Mouse (Mus musculus) embryonic facial prominence, embryonic 12.5 days (tissue): ENCODE measurements around the gene 2700081O15Rik. TPM values are rescaled to one million over a fixed set of nuclear protein-coding genes. Genes with fewer than 3 reads are reported as not detected.

Experiments used
- ATAC-seq: fragments of 200-750 bp; cut with Nextera tagmentation; 2 replicates; pipeline ENCODE4 v1.8.0; 2017; ENCODE audit not compliant: insufficient number of reproducible peaks, insufficient read depth, low FRiP score, low TSS enrichment
- H3K27ac ChIP-seq: fragments of 300-500 bp; sonication (generic); 2 replicates; pipeline ENCODE4 v1.5.1; 2016; ENCODE audit warnings: mild to moderate bottlenecking
- H3K27me3 ChIP-seq: fragments of 300-500 bp; sonication (generic); 2 replicates; pipeline ENCODE4 v1.6.1; 2016; ENCODE audit warnings: mild to moderate bottlenecking, moderate library complexity
- H3K36me3 ChIP-seq: fragments of 300-500 bp; sonication (generic); 2 replicates; pipeline ENCODE4 v1.6.1; 2016; ENCODE audit warnings: mild to moderate bottlenecking
- H3K4me1 ChIP-seq: fragments of 300-500 bp; sonication (generic); 2 replicates; pipeline ENCODE4 v1.6.1; 2016
- H3K4me2 ChIP-seq: fragments of 300-500 bp; sonication (generic); replicated peaks from 2 replicates; pipeline ENCODE4 v1.6.1; 2016; ENCODE audit warnings: mild to moderate bottlenecking, moderate library complexity
- H3K4me3 ChIP-seq: fragments of 300-500 bp; sonication (generic); 2 replicates; pipeline ENCODE4 v1.5.1; 2016; ENCODE audit warnings: mild to moderate bottlenecking
- H3K9ac ChIP-seq: fragments of 300-500 bp; sonication (generic); 2 replicates; pipeline ENCODE4 v1.6.1; 2016; ENCODE audit warnings: mild to moderate bottlenecking, moderate library complexity
- H3K9me3 ChIP-seq: fragments of 300-500 bp; sonication (generic); 2 replicates; pipeline ENCODE4 v1.6.1; 2016; ENCODE audit warnings: mild to moderate bottlenecking, moderate library complexity
- WGBS: fragments of 180-500 bp; shearing (Covaris S2); methylation state at CpG from one replicate; pipeline ENCODE4 v1.1.7; 2016; 5-methylcytosine and 5-hydroxymethylcytosine counted together
- microRNA-seq: library from miRNA; unstranded; fragments of <30 nt; microRNA quantifications from one replicate; pipeline ENCODE4, GENCODE M21; 2017
- polyA plus RNA-seq: library from polyadenylated mRNA; unstranded; fragments of >200 nt; fragmentation: Nextera tagmentation; extraction: Ambion mirVana; gene quantifications from 2 replicates; pipeline ENCODE4 v1.2.1, GENCODE M21; 2016

The 2700081O15Rik gene
- polyA plus RNA-seq, 1 experiment from 2014 or later: 12.5 TPM

DNA sequence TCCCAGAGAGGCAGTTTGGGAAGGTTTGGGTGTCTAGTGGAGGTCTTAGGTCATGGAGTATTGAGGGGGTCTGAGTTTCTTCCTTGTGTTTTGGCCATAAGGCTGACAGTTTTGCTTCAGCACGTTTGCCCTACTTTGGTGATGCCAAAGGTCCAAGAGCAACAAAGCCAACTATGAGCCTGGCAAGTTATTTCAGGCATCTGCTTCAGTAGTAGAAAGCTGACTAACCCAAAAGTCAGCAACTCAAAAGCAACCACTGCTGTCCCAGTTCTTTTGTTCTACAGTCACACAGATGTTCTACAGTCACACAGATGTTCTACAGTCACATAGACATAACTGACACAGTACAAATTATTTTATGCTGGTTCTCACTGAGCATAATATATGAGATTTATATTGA lies 28.2 kb downstream of the 2700081O15Rik start:
- Histone ChIP-seq H3K4me2 (no peak overlapping the region), H3K27me3 (no peaks in the 10 kb centered on the region), H3K4me3 (no peak overlapping the region), H3K9me3 (no peaks in the 10 kb centered on the region), H3K27ac (no peak overlapping the region), H3K4me1 (no peaks in the 10 kb centered on the region), H3K9ac (no peak overlapping the region), H3K36me3 (no peaks in the 10 kb centered on the region; the same call in none of the 2 replicates)
- WGBS: 82% methylated on average over 1 of the region's 1 CpGs
- no peak for ATAC-seq

DNA sequence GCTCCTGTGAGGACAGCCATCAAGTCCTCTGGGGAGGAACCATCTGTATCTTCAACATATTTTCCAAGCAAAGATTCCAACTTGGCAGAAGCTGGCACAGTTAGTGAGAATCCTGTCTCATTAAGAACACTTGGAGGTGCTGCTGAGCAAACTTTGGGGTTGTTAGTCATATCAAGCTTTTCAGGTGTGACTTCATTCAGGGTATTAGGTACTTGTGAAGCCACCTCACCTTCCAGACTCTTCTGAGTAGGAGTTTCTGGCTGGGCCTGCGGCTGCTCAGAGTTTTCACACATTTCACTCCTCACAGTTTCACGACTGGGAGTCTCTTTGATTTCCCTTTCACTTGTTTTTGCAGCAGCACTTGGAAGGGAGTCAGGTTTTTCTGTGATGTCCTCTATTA lies 39.4 kb downstream of the 2700081O15Rik start:
- no peak for ATAC-seq

DNA sequence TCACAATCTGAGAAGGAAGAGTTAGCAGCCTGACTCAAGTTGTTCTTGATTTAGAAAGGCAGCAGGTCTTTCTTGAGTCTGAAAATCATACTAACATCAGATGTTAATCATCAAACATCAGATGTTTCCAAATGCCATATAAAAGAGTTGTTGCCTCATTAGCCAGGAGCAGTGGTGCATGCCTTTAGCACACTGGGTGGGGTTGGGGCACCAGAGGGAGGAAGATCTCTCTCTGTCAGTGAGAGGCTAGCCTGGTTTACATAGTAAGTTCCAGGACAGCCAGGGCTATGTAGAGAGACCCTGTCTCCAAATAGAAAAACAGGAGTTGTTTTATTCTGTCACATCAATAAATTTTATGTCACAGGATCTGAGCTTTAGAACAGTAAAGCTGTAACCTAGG lies 41.5 kb downstream of the 2700081O15Rik start:
- Histone ChIP-seq H3K27me3 (no peaks in the 10 kb centered on the region), H3K4me2 (no peak overlapping the region), H3K27ac (no peak overlapping the region), H3K9me3 (no peaks in the 10 kb centered on the region), H3K4me3 (no peak overlapping the region), H3K36me3 (0 out of 2 replicates have a peak, but pooled peaks cover 2% of the 10 kb centered on the region), H3K4me1 (no peaks in the 10 kb centered on the region), H3K9ac (no peak overlapping the region)
- ATAC-seq: no peak

More for the DNA sequence above, 39.4 kb downstream of the 2700081O15Rik start:
- Histone ChIP-seq H3K4me3 (no peak overlapping the region), H3K4me2 (no peak overlapping the region), H3K27me3 (no peaks in the 10 kb centered on the region), H3K9me3 (no peaks in the 10 kb centered on the region), H3K36me3 (0 out of 2 replicates have a peak, but pooled peaks cover 2% of the 10 kb centered on the region), H3K4me1 (no peaks in the 10 kb centered on the region), H3K9ac (no peak overlapping the region), H3K27ac (no peak overlapping the region)
- WGBS: 81% methylated on average over 2 of the region's 2 CpGs

DNA sequence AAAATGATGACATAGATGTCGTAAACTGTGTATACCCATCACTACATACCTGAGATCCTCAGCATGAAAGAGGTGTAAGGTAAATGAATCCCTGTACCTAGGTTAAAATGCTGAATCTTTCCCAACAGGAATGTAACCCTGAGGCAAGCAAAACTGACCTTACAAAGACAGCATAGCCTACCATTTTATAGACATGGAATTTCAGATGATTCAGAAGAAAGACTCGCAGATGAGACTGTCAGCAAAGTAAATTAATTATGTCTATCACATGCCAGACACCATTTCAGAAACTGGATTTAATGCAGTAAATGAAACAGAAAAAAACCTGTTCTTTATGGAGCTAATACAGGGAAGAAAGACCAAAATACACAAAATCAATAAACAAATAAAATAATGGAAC lies 41.9 kb downstream of the 2700081O15Rik start:
- H3K9me3 ChIP-seq: no peaks in the 10 kb centered on the region
- ATAC-seq: no peak
- WGBS: 91% methylated on average over 2 of the region's 2 CpGs

DNA sequence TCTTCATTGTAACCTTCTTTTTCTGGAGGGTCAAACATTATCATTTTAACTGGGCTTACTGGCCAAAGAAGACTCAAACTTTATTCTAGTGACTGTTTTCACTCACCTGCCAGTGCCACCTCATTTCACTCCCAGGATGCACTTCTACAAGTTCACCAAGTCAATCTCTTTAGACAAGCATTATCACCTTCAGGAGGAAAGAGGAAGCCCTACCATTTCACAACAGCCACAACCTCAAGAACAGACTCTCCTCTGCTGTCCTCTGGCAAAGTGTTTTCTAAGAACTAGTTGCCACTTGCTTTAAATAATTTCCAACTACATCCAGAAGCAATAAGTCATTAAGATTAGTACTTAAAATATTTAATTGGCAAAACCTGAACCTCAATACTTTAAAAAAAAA lies 50.5 kb downstream of the 2700081O15Rik start:
- no peaks in the 10 kb centered on the region for H3K9me3 ChIP-seq
- 0 out of 2 replicates have a peak, but pooled peaks cover 3% of the 10 kb centered on the region for H3K4me1 ChIP-seq
- H3K4me2 ChIP-seq: no peak overlapping the region
- H3K9ac ChIP-seq: no peak overlapping the region
- 0 out of 2 replicates have a peak, but pooled peaks cover 13% of the 10 kb centered on the region for H3K36me3 ChIP-seq
- H3K27me3 ChIP-seq: no peaks in the 10 kb centered on the region
- H3K27ac ChIP-seq: no peak overlapping the region
- ATAC-seq: no peak
- H3K4me3 ChIP-seq: no peak overlapping the region

More for the DNA sequence above, 41.9 kb downstream of the 2700081O15Rik start:
- Histone ChIP-seq H3K27me3 (no peaks in the 10 kb centered on the region), H3K4me2 (no peak overlapping the region), H3K27ac (no peak overlapping the region), H3K4me3 (no peak overlapping the region), H3K9ac (no peak overlapping the region), H3K36me3 (0 out of 2 replicates have a peak, but pooled peaks cover 2% of the 10 kb centered on the region), H3K4me1 (no peaks in the 10 kb centered on the region)

DNA sequence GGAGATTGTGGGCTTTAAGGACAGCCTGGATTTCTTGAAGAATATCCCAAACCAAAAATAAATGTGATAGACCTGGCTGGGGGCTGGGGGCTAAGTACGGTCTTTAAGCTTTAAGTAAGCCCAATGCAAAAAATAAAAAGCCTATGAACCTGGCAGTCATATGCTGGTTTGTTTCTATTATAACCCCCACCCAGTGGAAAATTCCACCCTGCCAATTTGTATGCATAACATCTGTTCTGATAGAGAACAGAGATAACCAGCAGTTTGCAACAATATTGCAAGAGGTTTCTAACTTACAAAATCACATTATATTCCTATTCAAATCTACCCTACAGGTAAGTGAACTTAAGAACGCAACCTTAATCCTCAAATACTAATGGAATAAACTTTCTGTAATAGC lies 53.2 kb downstream of the 2700081O15Rik start:
- Histone ChIP-seq H3K4me3 (no peak overlapping the region), H3K27ac (no peak overlapping the region), H3K9ac (no peak overlapping the region), H3K27me3 (no peaks in the 10 kb centered on the region), H3K9me3 (no peaks in the 10 kb centered on the region), H3K36me3 (0 out of 2 replicates have a peak, but pooled peaks cover 16% of the 10 kb centered on the region), H3K4me2 (no peak overlapping the region), H3K4me1 (0 out of 2 replicates have a peak, but pooled peaks cover 3% of the 10 kb centered on the region)
- WGBS: 79% methylated on average over 2 of the region's 2 CpGs
- ATAC-seq: no peak

Small RNA genes within 50 kb of the gene (microRNA-seq; reads per million reads assigned to microRNA genes)
- 2.4 reads per million, percentile 9 among the genes with 10 or more reads in this experiment for gene Mir6991

Other genes with a start within 250 kb of the 2700081O15Rik start
- gene Otub1, start 211.3 kb upstream of the 2700081O15Rik start, polyA plus RNA-seq: 234 and 242 TPM in 2 replicates
- 824 and 858 TPM in 2 replicates for gene Cox8a, start 200.0 kb upstream of the 2700081O15Rik start, polyA plus RNA-seq
- 71.8 and 72.2 TPM in 2 replicates for gene Naa40, start 176.4 kb upstream of the 2700081O15Rik start, polyA plus RNA-seq
- 40.8 and 43.5 TPM in 2 replicates for gene Rcor2, start 150.3 kb upstream of the 2700081O15Rik start, polyA plus RNA-seq
- gene Mark2, start 75.8 kb upstream of the 2700081O15Rik start, polyA plus RNA-seq: 61.2 and 62.8 TPM in 2 replicates
- 40.3 and 46.1 TPM in 2 replicates for gene Spindoc, start 34.6 kb upstream of the 2700081O15Rik start, polyA plus RNA-seq
- 143 TPM in 2 replicates for gene Rtn3, start 65.7 kb downstream of the 2700081O15Rik start, polyA plus RNA-seq
- 12.0 and 12.9 TPM in 2 replicates for gene Atl3, start 76.4 kb downstream of the 2700081O15Rik start, polyA plus RNA-seq
- gene Pla2g16, start 139.8 kb downstream of the 2700081O15Rik start, polyA plus RNA-seq: 7.2 and 7.4 TPM in 2 replicates
- gene Lgals12, start 189.6 kb downstream of the 2700081O15Rik start, polyA plus RNA-seq: 0.11 and 0.17 TPM in 2 replicates
- not detected in 2 replicates for gene Hrasls5, start 194.9 kb downstream of the 2700081O15Rik start, polyA plus RNA-seq